Mouse (Mus musculus) heart, embryonic 12.5 days (tissue): ENCODE measurements around the gene Prss46. TPM values are rescaled to one million over a fixed set of nuclear protein-coding genes. Genes with fewer than 3 reads are reported as not detected.

ENCODE experiments used
- ATAC-seq: fragments of 200-750 bp; cut with Nextera tagmentation; 2 replicates; pipeline ENCODE4 v1.8.0; 2017; ENCODE audit warnings: moderate TSS enrichment, moderate library complexity; ENCODE audit not compliant: insufficient number of reproducible peaks, low FRiP score
- H3K27ac ChIP-seq: fragments of 300-500 bp; sonication (generic); 2 replicates; pipeline ENCODE4 v1.5.1; 2016; ENCODE audit warnings: mild to moderate bottlenecking, moderate library complexity; ENCODE audit not compliant: poor library complexity, severe bottlenecking
- H3K27me3 ChIP-seq: fragments of 300-500 bp; sonication (generic); replicated peaks from 2 replicates; pipeline ENCODE4 v1.6.1; 2016; ENCODE audit warnings: mild to moderate bottlenecking, moderate library complexity
- H3K36me3 ChIP-seq: fragments of 300-500 bp; sonication (generic); 2 replicates; pipeline ENCODE4 v1.6.1; 2016; ENCODE audit warnings: mild to moderate bottlenecking, moderate library complexity
- H3K4me1 ChIP-seq: fragments of 300-500 bp; sonication (generic); replicated peaks from 2 replicates; pipeline ENCODE4 v1.6.1; 2016; ENCODE audit warnings: mild to moderate bottlenecking
- H3K4me2 ChIP-seq: fragments of 300-500 bp; sonication (generic); 2 replicates; pipeline ENCODE4 v1.6.1; 2016; ENCODE audit warnings: mild to moderate bottlenecking, moderate library complexity
- H3K4me3 ChIP-seq: fragments of 300-500 bp; sonication (generic); 2 replicates; pipeline ENCODE4 v1.5.1; 2016; ENCODE audit warnings: mild to moderate bottlenecking
- H3K9ac ChIP-seq: fragments of 300-500 bp; sonication (generic); 2 replicates; pipeline ENCODE4 v1.6.1; 2016; ENCODE audit warnings: mild to moderate bottlenecking, moderate library complexity
- H3K9me3 ChIP-seq: fragments of 300-500 bp; sonication (generic); replicated peaks from 2 replicates; pipeline ENCODE4 v1.6.1; 2016; ENCODE audit warnings: mild to moderate bottlenecking, moderate library complexity
- WGBS: fragments of 180-500 bp; shearing (Covaris S2); methylation state at CpG from one replicate; pipeline ENCODE4 v1.1.7; 2016; 5-methylcytosine and 5-hydroxymethylcytosine counted together
- polyA plus RNA-seq: library from polyadenylated mRNA; unstranded; fragments of >200 nt; fragmentation: Nextera tagmentation; extraction: Ambion mirVana; gene quantifications from 2 replicates; pipeline ENCODE4 v1.2.1, GENCODE M21; 2016

The Prss46 gene
- polyA plus RNA-seq, 1 experiment from 2014 or later = not detected

DNA sequence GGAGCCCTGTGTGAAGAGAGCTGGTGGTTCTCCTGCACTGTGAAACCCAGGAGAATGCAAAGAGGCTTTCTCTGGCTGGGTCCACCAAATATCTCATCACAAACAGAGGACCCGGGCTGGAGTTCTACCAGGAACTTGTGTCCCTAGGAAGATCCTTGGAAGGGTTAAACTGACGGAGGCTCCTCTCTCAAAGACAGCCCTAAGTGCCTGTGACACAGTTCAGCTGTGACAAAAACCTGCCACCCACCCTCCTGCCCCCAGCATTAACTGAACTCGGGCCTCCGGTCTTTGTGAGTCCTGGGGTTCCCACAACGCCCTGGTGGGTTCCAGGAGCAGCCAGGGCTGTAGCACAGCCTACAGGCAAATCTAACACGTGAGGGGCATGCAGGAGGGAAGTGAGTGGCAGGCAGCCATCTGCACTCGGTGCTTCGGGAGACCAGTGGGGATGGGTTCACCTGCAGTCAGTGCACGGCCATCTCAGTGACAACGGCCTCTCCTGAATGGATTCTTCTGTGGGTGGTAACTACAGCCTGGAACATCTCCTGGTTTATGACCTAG is 55.2 kb downstream of the Prss46 start:
- peaks cover 8% of the 10 kb centered on the region for H3K4me1 ChIP-seq
- no peaks in the 10 kb centered on the region for H3K36me3 ChIP-seq
- H3K4me3 ChIP-seq = no peak overlapping the region
- peaks cover 21% of the 10 kb centered on the region for H3K27me3 ChIP-seq
- no peak for ATAC-seq
- H3K9ac ChIP-seq = no peak overlapping the region
- no peak overlapping the region for H3K27ac ChIP-seq
- 36% methylated on average over 10 of the region's 10 CpGs for WGBS
- no peaks in the 10 kb centered on the region for H3K9me3 ChIP-seq
- H3K4me2 ChIP-seq = no peak overlapping the region

DNA sequence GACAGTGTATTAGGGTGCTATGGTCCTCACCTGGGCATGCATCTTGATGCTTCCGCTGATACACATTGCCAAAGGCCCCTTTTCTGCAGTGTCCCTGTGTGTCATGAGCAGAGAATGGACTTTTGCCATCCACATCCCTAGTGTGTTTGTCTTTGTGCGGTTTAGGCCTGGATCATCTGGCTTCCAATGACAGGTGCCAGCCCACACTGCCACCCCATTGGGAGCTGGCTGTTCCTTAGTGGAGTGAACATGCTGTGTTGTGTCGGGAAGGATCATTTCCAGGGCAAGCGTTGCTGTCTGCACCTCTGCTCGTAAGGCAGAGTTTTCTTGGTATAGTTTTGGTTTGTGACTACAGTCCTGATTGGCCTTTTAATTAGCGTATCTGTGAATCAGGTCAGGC is 56.9 kb downstream of the Prss46 start:
- WGBS = 85% methylated on average over 6 of the region's 6 CpGs
- no peak for ATAC-seq
- no peak overlapping the region for H3K4me3 ChIP-seq
- no peaks in the 10 kb centered on the region for H3K36me3 ChIP-seq
- H3K4me1 ChIP-seq = peaks cover 8% of the 10 kb centered on the region
- no peaks in the 10 kb centered on the region for H3K9me3 ChIP-seq
- no peak overlapping the region for H3K4me2 ChIP-seq
- H3K27me3 ChIP-seq = peaks cover 9% of the 10 kb centered on the region
- H3K9ac ChIP-seq = no peak overlapping the region
- no peak overlapping the region for H3K27ac ChIP-seq

DNA sequence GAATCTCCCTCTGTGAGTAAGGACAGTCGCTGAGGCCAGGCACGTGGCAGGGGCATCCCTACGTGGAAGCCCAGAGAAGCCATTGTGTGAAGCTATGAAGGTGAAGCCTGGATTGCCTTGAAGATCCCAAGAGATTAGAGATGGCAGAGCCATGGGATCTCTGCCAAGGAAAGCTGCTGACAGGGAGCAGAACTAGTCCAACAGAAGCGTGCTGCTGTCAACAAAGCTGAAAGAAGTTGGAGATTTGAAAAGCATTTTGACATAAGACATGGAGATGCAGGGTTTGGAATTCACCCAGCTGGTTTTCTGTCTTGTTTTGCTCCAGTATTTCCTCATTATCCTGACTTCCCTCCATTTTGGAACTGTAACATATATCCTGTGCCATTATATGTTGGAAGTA is 58.0 kb downstream of the Prss46 start:
- Histone ChIP-seq H3K4me2 (no peak overlapping the region), H3K9me3 (peaks cover 2% of the 10 kb centered on the region; the same call in 1 of the 2 replicates), H3K9ac (no peak overlapping the region), H3K4me3 (no peak overlapping the region), H3K36me3 (no peaks in the 10 kb centered on the region), H3K4me1 (peaks cover 4% of the 10 kb centered on the region; the same call in 1 of the 2 replicates), H3K27me3 (peaks cover 9% of the 10 kb centered on the region), H3K27ac (no peak overlapping the region)
- 59% methylated on average over 4 of the region's 4 CpGs for WGBS
- ATAC-seq = no peak

Other genes with a start within 250 kb of the Prss46 start
- 22.9 and 26.0 TPM in 2 replicates for gene Nradd, start 220.1 kb upstream of the Prss46 start, polyA plus RNA-seq
- gene Nbeal2, start 190.3 kb upstream of the Prss46 start, polyA plus RNA-seq = 1.9 and 2.4 TPM in 2 replicates
- 120 and 123 TPM in 2 replicates for gene Ccdc12, start 188.0 kb upstream of the Prss46 start, polyA plus RNA-seq
- gene Myl3, start 102.6 kb upstream of the Prss46 start, polyA plus RNA-seq = 3,437 and 3,612 TPM in 2 replicates
- gene Pth1r, start 97.4 kb upstream of the Prss46 start, polyA plus RNA-seq = 45.8 and 46.1 TPM in 2 replicates
- gene Prss42, start 46.3 kb upstream of the Prss46 start, polyA plus RNA-seq = 0.14 TPM in 1 of 2 replicates, not detected in the other
- not detected in 2 replicates for gene Prss44, start 30.5 kb upstream of the Prss46 start, polyA plus RNA-seq
- gene Prss43, start 17.8 kb upstream of the Prss46 start, polyA plus RNA-seq = not detected in 2 replicates
- not detected in 2 replicates for gene Prss45, start 9.9 kb upstream of the Prss46 start, polyA plus RNA-seq
- gene Prss50, start 13.5 kb downstream of the Prss46 start, polyA plus RNA-seq = 0.97 TPM in 1 of 2 replicates, not detected in the other
- gene Als2cl, start 35.4 kb downstream of the Prss46 start, polyA plus RNA-seq = 1.3 and 1.4 TPM in 2 replicates
- 0.06 and 0.65 TPM in 2 replicates for gene Tmie, start 35.6 kb downstream of the Prss46 start, polyA plus RNA-seq
- gene Fam240a, start 72.4 kb downstream of the Prss46 start, polyA plus RNA-seq = not detected in 2 replicates
- not detected in 2 replicates for gene Tdgf1, start 101.7 kb downstream of the Prss46 start, polyA plus RNA-seq
- gene Lrrc2, start 107.0 kb downstream of the Prss46 start, polyA plus RNA-seq = 1.3 and 1.5 TPM in 2 replicates
- gene Rtp3, start 146.1 kb downstream of the Prss46 start, polyA plus RNA-seq = 0.09 TPM in 1 of 2 replicates, not detected in the other
- 0.72 and 1.3 TPM in 2 replicates for gene Ltf, start 174.8 kb downstream of the Prss46 start, polyA plus RNA-seq
- 3.9 and 4.4 TPM in 2 replicates for gene Ccrl2, start 213.0 kb downstream of the Prss46 start, polyA plus RNA-seq